Mouse (Mus musculus): ENCODE data around the gene Daam1. TPM values are rescaled to one million over a fixed set of nuclear protein-coding genes. Genes with fewer than 3 reads are reported as not detected.

Daam1 gene
- polyA plus RNA-seq, 1 experiment = 10.1 TPM

DNA sequence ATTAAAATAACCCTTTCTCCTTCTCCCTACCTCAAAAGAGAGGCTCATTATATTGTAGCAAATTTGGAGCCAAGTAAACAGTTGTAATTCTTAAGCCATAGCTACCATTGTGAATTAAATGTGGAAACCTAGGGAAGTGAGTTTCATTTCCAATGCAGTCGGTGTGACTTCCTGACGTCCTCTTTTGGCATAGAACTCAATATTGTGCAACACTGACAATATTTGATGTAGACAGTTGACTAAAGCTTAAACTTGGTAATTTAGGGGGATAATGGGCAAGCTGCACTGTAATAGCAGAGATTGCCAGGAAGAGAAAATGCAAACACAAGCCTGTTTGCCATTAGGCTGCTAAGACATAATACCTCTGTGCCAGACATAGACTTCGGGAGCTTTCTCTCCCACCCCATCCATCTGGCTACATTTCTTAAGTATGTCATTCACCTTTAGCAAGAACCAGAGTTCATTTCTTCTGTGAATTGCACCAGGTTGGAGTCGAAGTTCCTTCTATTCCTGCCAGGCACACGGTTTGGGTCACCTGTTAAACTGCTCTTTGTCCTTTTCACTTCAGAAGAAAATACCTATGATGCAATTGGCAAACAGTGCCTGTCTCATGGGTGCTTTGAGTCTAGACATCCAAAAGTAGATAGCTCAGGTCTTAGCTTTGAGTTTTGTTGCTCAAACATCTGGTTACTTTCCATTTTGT, 5.2 kb downstream of the Daam1 start:
- Histone ChIP-seq H3K79me2 (ENCODE audit: control insufficient read depth, insufficient read depth) (peaks cover 96% of the 10 kb centered on the region), H3K36me3 (ENCODE audit: control insufficient read depth, insufficient read depth) (no peaks in the 10 kb centered on the region), H3ac (ENCODE audit: control insufficient read depth, insufficient read length) (no peak overlapping the region), H3K4me2 (ENCODE audit: low read depth) (no peak overlapping the region), H3K4me3 (no peak overlapping the region), H3K27me3 (ENCODE audit: control insufficient read depth, insufficient read depth, insufficient read length) (no peaks in the 10 kb centered on the region)
- TF ChIP-seq CEBPB (IDR thresholded peaks at IDR 0.05; ENCODE audit: insufficient read depth, poor library complexity, severe bottlenecking) = peak; percentile 75
- no peak for TF ChIP-seq E2F4 (IDR thresholded peaks at IDR 0.05; ENCODE audit: insufficient read depth)

DNA sequence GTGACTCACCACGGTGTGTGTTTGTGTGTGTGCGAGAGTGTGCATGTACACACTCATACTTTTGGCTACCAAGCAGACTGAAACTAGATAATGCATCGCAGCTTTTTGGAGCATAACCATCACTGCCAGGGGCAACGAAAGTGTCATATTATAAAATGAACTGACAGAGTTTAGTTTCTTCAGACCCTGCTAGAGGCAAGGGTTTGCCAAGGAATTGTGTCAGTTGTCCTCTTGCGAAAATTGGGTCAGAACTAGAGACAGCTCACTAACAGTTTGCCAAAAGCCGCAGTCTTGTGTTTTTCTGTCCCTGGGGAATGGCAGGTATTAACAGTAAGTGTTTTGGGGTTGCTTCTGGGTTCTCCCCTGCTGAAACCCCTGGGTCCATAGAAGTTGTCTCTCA, 5.9 kb downstream of the Daam1 start:
- Histone ChIP-seq H3K36me3 (ENCODE audit: control insufficient read depth, insufficient read depth) (no peaks in the 10 kb centered on the region), H3ac (ENCODE audit: control insufficient read depth, insufficient read length) (no peak overlapping the region), H3K79me2 (ENCODE audit: control insufficient read depth, insufficient read depth) (peaks cover 99% of the 10 kb centered on the region), H3K4me2 (ENCODE audit: low read depth) (no peak overlapping the region), H3K27me3 (ENCODE audit: control insufficient read depth, insufficient read depth, insufficient read length) (no peaks in the 10 kb centered on the region), H3K4me3 (no peak overlapping the region)
- TF ChIP-seq MYOG (IDR thresholded peaks at IDR 0.05; ENCODE audit: control insufficient read depth in 1 of 3, insufficient read depth in 1 of 3, insufficient read length in 2 of 3, low read depth in 2 of 3) (no peak), TCF3 (IDR thresholded peaks at IDR 0.05; ENCODE audit: insufficient read length, low read depth) (no peak), TCF12 (IDR thresholded peaks at IDR 0.05; ENCODE audit: insufficient read depth, poor library complexity, severe bottlenecking) (no peak), REST (IDR thresholded peaks at IDR 0.05; ENCODE audit: insufficient read depth, insufficient read length) (no peak), MAX (IDR thresholded peaks at IDR 0.05; ENCODE audit: low read depth) (no peak), E2F4 (IDR thresholded peaks at IDR 0.05; ENCODE audit: insufficient read depth) (no peak), SRF (IDR thresholded peaks at IDR 0.05; ENCODE audit: control insufficient read depth, insufficient read length, low read depth) (no peak), CEBPB (IDR thresholded peaks at IDR 0.05; ENCODE audit: insufficient read depth, poor library complexity, severe bottlenecking) (no peak), USF1 (IDR thresholded peaks at IDR 0.05; ENCODE audit: low read depth) (no peak), POLR2A (IDR thresholded peaks at IDR 0.05; ENCODE audit: insufficient read length, low read depth) (no peak), POLR2AphosphoS2 (IDR thresholded peaks at IDR 0.05; ENCODE audit: insufficient read length, low read depth) (no peak), MYOD1 (IDR thresholded peaks at IDR 0.05; ENCODE audit: control insufficient read depth in 1 of 3, insufficient read length in 2 of 3, low read depth in 2 of 3) (no peak)

DNA sequence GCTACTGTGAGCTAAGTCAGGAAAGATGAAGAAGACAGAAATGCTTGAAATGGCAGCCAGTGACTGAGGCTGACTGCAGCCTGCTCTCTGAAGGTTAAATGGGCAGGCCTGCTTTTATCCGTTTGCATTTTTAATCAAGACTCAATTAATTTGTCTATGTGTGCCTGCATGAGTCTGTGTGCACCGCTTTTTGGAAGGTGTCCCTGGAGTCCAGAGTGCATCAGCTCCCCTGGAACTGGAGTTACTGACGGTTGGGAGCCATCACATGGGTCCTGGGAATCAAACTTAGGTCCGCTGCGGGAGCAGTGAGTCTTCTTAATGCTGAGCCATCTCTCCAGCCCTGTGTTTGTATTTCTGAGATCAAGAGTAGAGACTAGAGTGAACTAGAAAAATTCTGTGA, 6.7 kb downstream of the Daam1 start:
- H3K79me2 ChIP-seq (ENCODE audit: control insufficient read depth, insufficient read depth) = peaks cover 100% of the 10 kb centered on the region
- no peak overlapping the region for H3ac ChIP-seq (ENCODE audit: control insufficient read depth, insufficient read length)
- no peak overlapping the region for H3K4me3 ChIP-seq
- peaks cover under 1% of the 10 kb centered on the region for H3K36me3 ChIP-seq (ENCODE audit: control insufficient read depth, insufficient read depth)
- H3K4me2 ChIP-seq (ENCODE audit: low read depth) = no peak overlapping the region
- TF ChIP-seq MYOD1 (IDR thresholded peaks at IDR 0.05; ENCODE audit: control insufficient read depth in 1 of 3, insufficient read length in 2 of 3, low read depth in 2 of 3) = no peak
- TF ChIP-seq E2F4 (IDR thresholded peaks at IDR 0.05; ENCODE audit: insufficient read depth) = no peak
- no peak for TF ChIP-seq POLR2A (IDR thresholded peaks at IDR 0.05; ENCODE audit: insufficient read length, low read depth)
- TF ChIP-seq MYOG (IDR thresholded peaks at IDR 0.05; ENCODE audit: control insufficient read depth in 1 of 3, insufficient read depth in 1 of 3, insufficient read length in 2 of 3, low read depth in 2 of 3) = no peak
- TF ChIP-seq USF1 (IDR thresholded peaks at IDR 0.05; ENCODE audit: low read depth) = no peak
- TF ChIP-seq POLR2AphosphoS2 (IDR thresholded peaks at IDR 0.05; ENCODE audit: insufficient read length, low read depth) = no peak
- no peak for TF ChIP-seq CEBPB (IDR thresholded peaks at IDR 0.05; ENCODE audit: insufficient read depth, poor library complexity, severe bottlenecking)
- TF ChIP-seq SRF (IDR thresholded peaks at IDR 0.05; ENCODE audit: control insufficient read depth, insufficient read length, low read depth) = no peak
- TF ChIP-seq MAX (IDR thresholded peaks at IDR 0.05; ENCODE audit: low read depth) = no peak
- no peak for TF ChIP-seq TCF12 (IDR thresholded peaks at IDR 0.05; ENCODE audit: insufficient read depth, poor library complexity, severe bottlenecking)
- TF ChIP-seq TCF3 (IDR thresholded peaks at IDR 0.05; ENCODE audit: insufficient read length, low read depth) = no peak
- TF ChIP-seq REST (IDR thresholded peaks at IDR 0.05; ENCODE audit: insufficient read depth, insufficient read length) = no peak
- no peaks in the 10 kb centered on the region for H3K27me3 ChIP-seq (ENCODE audit: control insufficient read depth, insufficient read depth, insufficient read length)

DNA sequence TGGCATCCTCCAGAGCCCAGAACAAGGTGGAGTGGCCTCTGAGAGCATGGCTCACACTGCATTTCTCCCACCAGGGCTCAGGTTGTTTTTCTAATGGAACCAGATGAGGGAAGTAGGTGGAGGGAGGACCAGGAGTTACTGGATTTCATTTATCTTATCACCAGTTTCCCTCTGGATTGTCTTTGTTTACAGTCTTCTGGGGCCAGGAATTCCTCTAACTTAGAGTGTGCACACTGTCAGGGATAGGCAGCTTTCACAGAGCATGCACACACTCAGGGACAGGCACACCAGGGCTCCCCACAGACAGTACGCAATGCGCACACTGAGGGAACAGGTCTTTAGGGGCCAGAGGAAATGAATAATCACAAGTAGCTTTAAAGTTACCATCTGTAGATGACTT, 7.4 kb downstream of the Daam1 start:
- H3ac ChIP-seq (ENCODE audit: control insufficient read depth, insufficient read length) = no peak overlapping the region
- H3K27me3 ChIP-seq (ENCODE audit: control insufficient read depth, insufficient read depth, insufficient read length) = no peaks in the 10 kb centered on the region
- TF ChIP-seq CEBPB (IDR thresholded peaks at IDR 0.05; ENCODE audit: insufficient read depth, poor library complexity, severe bottlenecking) (no peak), SRF (IDR thresholded peaks at IDR 0.05; ENCODE audit: control insufficient read depth, insufficient read length, low read depth) (no peak), REST (IDR thresholded peaks at IDR 0.05; ENCODE audit: insufficient read depth, insufficient read length) (no peak), MAX (IDR thresholded peaks at IDR 0.05; ENCODE audit: low read depth) (no peak), E2F4 (IDR thresholded peaks at IDR 0.05; ENCODE audit: insufficient read depth) (no peak), POLR2A (IDR thresholded peaks at IDR 0.05; ENCODE audit: insufficient read length, low read depth) (no peak), MYOD1 (IDR thresholded peaks at IDR 0.05; ENCODE audit: control insufficient read depth in 1 of 3, insufficient read length in 2 of 3, low read depth in 2 of 3) (no peak), MYOG (IDR thresholded peaks at IDR 0.05; ENCODE audit: control insufficient read depth in 1 of 3, insufficient read depth in 1 of 3, insufficient read length in 2 of 3, low read depth in 2 of 3) (no peak), POLR2AphosphoS2 (IDR thresholded peaks at IDR 0.05; ENCODE audit: insufficient read length, low read depth) (no peak), TCF12 (IDR thresholded peaks at IDR 0.05; ENCODE audit: insufficient read depth, poor library complexity, severe bottlenecking) (no peak), TCF3 (IDR thresholded peaks at IDR 0.05; ENCODE audit: insufficient read length, low read depth) (no peak), USF1 (IDR thresholded peaks at IDR 0.05; ENCODE audit: low read depth) (no peak)
- no peak overlapping the region for H3K4me3 ChIP-seq
- peaks cover 3% of the 10 kb centered on the region for H3K36me3 ChIP-seq (ENCODE audit: control insufficient read depth, insufficient read depth)
- H3K4me2 ChIP-seq (ENCODE audit: low read depth) = no peak overlapping the region
- H3K79me2 ChIP-seq (ENCODE audit: control insufficient read depth, insufficient read depth) = peaks cover 100% of the 10 kb centered on the region
